Mouse (Mus musculus): ENCODE data around the gene Haus7. TPM values are rescaled to one million over a fixed set of nuclear protein-coding genes. Genes with fewer than 3 reads are reported as not detected.
"Not testable (repeated sequence)": the region's sequence is repeated elsewhere in the genome, so short reads cannot be mapped to it uniquely, and the experiment has no call there.

Gene Haus7
- 31.7 and 52.9 TPM in 2 replicates for polyA plus RNA-seq (2011; ENCODE audit: insufficient read depth, insufficient read length, low replicate concordance, missing spikeins)

GRCm38 (mm10) chrX:73458877-73459392, at the start of gene Haus7:
Gene Haus7, minus strand, starts transcription at chrX:73459044.
- Histone ChIP-seq H3K4me1 (ENCODE audit: control insufficient read depth, insufficient read depth, low read length) (no peaks in the 10 kb centered on the region), H3K4me3 (replicated peaks; ENCODE audit: control insufficient read depth, low read depth, low read length) (peak within 1 kb of the TSS; percentile 96), H3K27ac (ENCODE audit: control insufficient read depth, insufficient read depth, low read depth, low read length, poor library complexity) (no peak within 1 kb of the TSS)
- 0 out of 2 replicates have a peak, but pooled peaks have one; percentile 32 for TF ChIP-seq POLR2A (IDR thresholded peaks at IDR 0.05; ENCODE audit: borderline replicate concordance, control insufficient read depth, low read depth, low read length)
- peak; percentile 44 for TF ChIP-seq CTCF (IDR thresholded peaks at IDR 0.05; ENCODE audit: control insufficient read depth, insufficient read depth, low read length)
- WGBS, result 16% methylated on average over 25 of the region's 26 CpGs

GRCm38 (mm10) chrX:73506577-73506976, 47.7 kb upstream of the Haus7 start:
- TF ChIP-seq CTCF (IDR thresholded peaks at IDR 0.05; ENCODE audit: control insufficient read depth, insufficient read depth, low read length) (no peak), POLR2A (IDR thresholded peaks at IDR 0.05; ENCODE audit: borderline replicate concordance, control insufficient read depth, low read depth, low read length) (no peak)
- WGBS, result 73% methylated on average over 4 of the region's 4 CpGs

GRCm38 (mm10) chrX:73505130-73505735, 46.4 kb upstream of the Haus7 start:
- no peak overlapping the region for H3K27ac ChIP-seq (ENCODE audit: control insufficient read depth, insufficient read depth, low read depth, low read length, poor library complexity)
- TF ChIP-seq POLR2A (IDR thresholded peaks at IDR 0.05; ENCODE audit: borderline replicate concordance, control insufficient read depth, low read depth, low read length) (no peak), CTCF (IDR thresholded peaks at IDR 0.05; ENCODE audit: control insufficient read depth, insufficient read depth, low read length) (no peak)
- WGBS, result 70% methylated on average over 5 of the region's 5 CpGs
- no peak overlapping the region for H3K4me3 ChIP-seq (replicated peaks; ENCODE audit: control insufficient read depth, low read depth, low read length)
- H3K4me1 ChIP-seq (ENCODE audit: control insufficient read depth, insufficient read depth, low read length), result no peaks in the 10 kb centered on the region

More at GRCm38 (mm10) chrX:73506577-73506976, 47.7 kb upstream of the Haus7 start:
- no peaks in the 10 kb centered on the region for H3K4me1 ChIP-seq (ENCODE audit: control insufficient read depth, insufficient read depth, low read length)
- no peak overlapping the region for H3K4me3 ChIP-seq (replicated peaks; ENCODE audit: control insufficient read depth, low read depth, low read length)
- no peak overlapping the region for H3K27ac ChIP-seq (ENCODE audit: control insufficient read depth, insufficient read depth, low read depth, low read length, poor library complexity)

DNA sequence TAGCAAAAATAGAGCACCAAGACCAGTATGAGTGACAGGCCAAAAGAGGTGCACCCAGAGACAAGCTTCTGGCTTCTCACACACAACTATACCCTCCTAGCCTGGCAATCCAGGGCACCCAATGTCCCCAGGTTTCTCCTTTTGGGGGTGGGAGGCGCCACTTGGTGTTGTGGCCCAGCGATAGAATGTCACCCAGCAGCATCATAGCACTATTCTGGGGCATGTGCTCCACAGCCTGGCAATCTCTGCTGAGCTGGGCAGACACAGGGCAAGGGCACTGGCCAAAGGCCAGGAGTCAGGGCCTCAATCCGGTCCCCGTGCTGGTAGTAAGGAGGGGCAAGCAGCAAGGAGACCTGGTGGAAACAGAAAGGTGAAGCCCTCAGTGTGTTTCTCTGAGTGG, 37.9 kb upstream of the Haus7 start:
- Histone ChIP-seq H3K27ac (ENCODE audit: control insufficient read depth, insufficient read depth, low read depth, low read length, poor library complexity) (no peak overlapping the region), H3K4me3 (replicated peaks; ENCODE audit: control insufficient read depth, low read depth, low read length) (no peak overlapping the region), H3K4me1 (ENCODE audit: control insufficient read depth, insufficient read depth, low read length) (no peaks in the 10 kb centered on the region)
- WGBS, result 75% methylated on average over 4 of the region's 4 CpGs
- TF ChIP-seq CTCF (IDR thresholded peaks at IDR 0.05; ENCODE audit: control insufficient read depth, insufficient read depth, low read length) (no peak), POLR2A (IDR thresholded peaks at IDR 0.05; ENCODE audit: borderline replicate concordance, control insufficient read depth, low read depth, low read length) (no peak)

GRCm38 (mm10) chrX:73493567-73493966, 34.7 kb upstream of the Haus7 start:
- not testable (repeated sequence) for H3K27ac ChIP-seq (ENCODE audit: control insufficient read depth, insufficient read depth, low read depth, low read length, poor library complexity); H3K4me1 ChIP-seq (ENCODE audit: control insufficient read depth, insufficient read depth, low read length); H3K4me3 ChIP-seq (replicated peaks; ENCODE audit: control insufficient read depth, low read depth, low read length)
- TF ChIP-seq CTCF (IDR thresholded peaks at IDR 0.05; ENCODE audit: control insufficient read depth, insufficient read depth, low read length), result peak; percentile 51
- WGBS, result 5% methylated on average over 2 of the region's 2 CpGs

GRCm38 (mm10) chrX:73490804-73491203, 32.0 kb upstream of the Haus7 start:
- Histone ChIP-seq H3K27ac (ENCODE audit: control insufficient read depth, insufficient read depth, low read depth, low read length, poor library complexity) (no peak overlapping the region), H3K4me3 (replicated peaks; ENCODE audit: control insufficient read depth, low read depth, low read length) (no peak overlapping the region), H3K4me1 (ENCODE audit: control insufficient read depth, insufficient read depth, low read length) (no peaks in the 10 kb centered on the region)
- 73% methylated on average over 3 of the region's 3 CpGs for WGBS
- TF ChIP-seq POLR2A (IDR thresholded peaks at IDR 0.05; ENCODE audit: borderline replicate concordance, control insufficient read depth, low read depth, low read length) (no peak), CTCF (IDR thresholded peaks at IDR 0.05; ENCODE audit: control insufficient read depth, insufficient read depth, low read length) (no peak)

DNA sequence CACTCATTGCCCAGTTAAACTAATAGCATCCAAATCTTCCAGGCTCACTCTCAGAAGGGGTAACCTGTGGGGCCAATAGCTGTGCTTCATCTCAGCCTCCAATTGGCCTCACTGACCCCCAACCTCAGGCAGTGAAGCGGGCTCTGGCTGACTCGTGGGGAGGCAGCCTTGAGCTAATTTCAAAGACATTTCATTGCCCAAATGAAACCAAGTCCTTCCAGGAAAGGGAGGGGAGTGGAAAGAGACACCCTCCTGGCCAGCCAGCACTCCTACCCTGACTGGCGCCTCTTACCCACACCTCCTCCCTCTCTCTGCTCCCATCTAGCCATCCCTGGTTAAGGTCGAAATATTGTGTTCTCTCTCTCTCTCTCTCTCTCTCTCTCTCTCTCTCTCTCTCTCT, 31.3 kb upstream of the Haus7 start:
- no peak overlapping the region for H3K27ac ChIP-seq (ENCODE audit: control insufficient read depth, insufficient read depth, low read depth, low read length, poor library complexity)
- H3K4me3 ChIP-seq (replicated peaks; ENCODE audit: control insufficient read depth, low read depth, low read length), result no peak overlapping the region
- H3K4me1 ChIP-seq (ENCODE audit: control insufficient read depth, insufficient read depth, low read length), result no peaks in the 10 kb centered on the region
- TF ChIP-seq CTCF (IDR thresholded peaks at IDR 0.05; ENCODE audit: control insufficient read depth, insufficient read depth, low read length) (no peak), POLR2A (IDR thresholded peaks at IDR 0.05; ENCODE audit: borderline replicate concordance, control insufficient read depth, low read depth, low read length) (no peak)
- WGBS, result 56% methylated on average over 4 of the region's 4 CpGs

DNA sequence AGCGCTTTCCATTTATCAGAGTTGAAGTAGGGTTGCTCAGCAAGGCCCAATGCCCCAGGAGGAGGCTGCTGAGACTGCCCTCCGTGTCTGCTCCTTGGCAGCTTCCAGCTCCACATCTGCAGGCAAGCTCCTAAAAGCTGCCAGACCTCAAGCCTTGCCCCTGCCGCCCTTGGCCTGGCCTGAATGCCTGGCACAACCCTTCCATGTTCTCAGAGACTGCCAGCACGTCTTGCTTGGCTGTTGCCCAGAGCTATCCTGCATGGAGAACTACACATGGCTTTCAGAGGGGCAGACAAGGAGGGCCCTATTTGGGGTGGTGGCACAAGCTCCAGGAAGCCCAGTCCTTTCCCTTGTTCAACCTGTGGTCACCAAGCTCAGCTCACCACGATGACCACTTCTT, 28.1 kb upstream of the Haus7 start:
- no peak overlapping the region for H3K4me3 ChIP-seq (replicated peaks; ENCODE audit: control insufficient read depth, low read depth, low read length)
- TF ChIP-seq POLR2A (IDR thresholded peaks at IDR 0.05; ENCODE audit: borderline replicate concordance, control insufficient read depth, low read depth, low read length) (no peak), CTCF (IDR thresholded peaks at IDR 0.05; ENCODE audit: control insufficient read depth, insufficient read depth, low read length) (no peak)
- no peak overlapping the region for H3K27ac ChIP-seq (ENCODE audit: control insufficient read depth, insufficient read depth, low read depth, low read length, poor library complexity)
- no peaks in the 10 kb centered on the region for H3K4me1 ChIP-seq (ENCODE audit: control insufficient read depth, insufficient read depth, low read length)
- 55% methylated on average over 5 of the region's 5 CpGs for WGBS
